Mouse (Mus musculus) E14TG2a.4 (cell line): ENCODE results near the gene Rplp1.

Experiments
- CTCF ChIP-seq: conservative IDR thresholded peaks from 2 replicates; pipeline ENCODE4 v1.5.1; 2014; ENCODE audit warnings: low read length
- POU5F1 ChIP-seq: IDR thresholded peaks from 2 replicates; pipeline ENCODE4 v1.6.1; 2014; ENCODE audit warnings: low read length, borderline replicate concordance

DNA sequence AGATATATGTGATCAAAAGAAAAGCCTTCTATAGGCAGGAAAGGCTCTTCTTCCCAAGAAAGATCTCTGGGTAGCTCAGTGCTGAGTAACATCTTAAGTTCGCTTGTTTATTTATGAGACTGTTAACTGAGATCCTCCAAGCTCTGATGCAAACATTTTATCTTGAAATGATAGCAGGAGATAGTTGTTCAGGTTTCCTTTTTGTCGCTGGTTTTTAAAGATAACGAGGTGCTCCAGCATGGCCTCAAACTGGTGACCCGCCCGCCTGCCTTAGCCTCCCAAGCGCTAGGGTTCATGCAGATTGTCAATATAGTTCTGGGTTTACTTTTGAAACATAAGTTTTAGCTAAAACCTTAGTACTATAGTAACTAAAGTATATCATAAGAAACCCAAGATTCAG is 6.0 kb upstream of the Rplp1 start:
- TF ChIP-seq CTCF (no peak), POU5F1 (no peak)
